Mouse (Mus musculus) left cerebral cortex, adult 2 months (tissue): ENCODE data around the gene Il1rapl2. TPM values are rescaled to one million over a fixed set of nuclear protein-coding genes. Genes with fewer than 3 reads are reported as not detected.

Experiments
- DNase-seq, 2 experiments: peaks; one replicate each; pipeline ENCODE4 v3.0.0; 2021 to 2022; ENCODE audit warnings: low spot score in 2 of 2, mixed read lengths in 1 of 2; ENCODE audit errors: extremely low spot score in 1 of 2
- H3K27ac ChIP-seq: fragments of 200-600 bp; 2 replicates; pipeline ENCODE4 v1.8.1; 2022
- H3K4me3 ChIP-seq: fragments of 200-600 bp; 2 replicates; pipeline ENCODE4 v1.8.1; 2022
- CTCF ChIP-seq: fragments of 200-600 bp; IDR thresholded peaks from 2 replicates; pipeline ENCODE4 v1.8.1; 2022; ENCODE audit warnings: antibody characterized with exemption, mild to moderate bottlenecking, moderate library complexity
- intact Hi-C: fragments of 180-260 bp; cut with DNase I; formaldehyde crosslinking; loops from one replicate; pipeline ENCODE4 v1.15.1; 2025
- long read RNA-seq, 2 experiments: library from polyadenylated mRNA; stranded (forward); transcript quantifications; one replicate each; pipeline ENCODE4 v2.0.0; 2021; ENCODE audit warnings: borderline mapping rate in 2 of 2
- total RNA-seq, 2 experiments: library from RNA; stranded (reverse); gene quantifications; 2 replicates each; pipeline ENCODE4 v1.2.3; 2021

Gene Il1rapl2
- 1 to 10 TPM; 6.2 to 7.2 TPM for total RNA-seq
- long read RNA-seq, experiment 1, partial matches to known transcripts = 0 of 1 reads
- long read RNA-seq, experiment 1, other reads (novel, unspliced or antisense) = 1 of 1 reads
- long read RNA-seq, experiment 2 = 0 reads

- no peak within 1 kb of the TSS for H3K27ac ChIP-seq
- H3K4me3 ChIP-seq = peak within 1 kb of the TSS; percentile 40
- intact Hi-C loops = loop anchor here (5.0 kb wide), 1 partner anchor 602 kb away; no protein-coding TSS in a partner anchor
- peak; percentile 18 to 25 for DNase-seq
- peak; percentile 23 for TF ChIP-seq CTCF
These were observed at the start of gene Il1rapl2 for GRCm38 (mm10) chrX:137570321-137571195. Gene Il1rapl2, plus strand, starts transcription at chrX:137570608.

DNA sequence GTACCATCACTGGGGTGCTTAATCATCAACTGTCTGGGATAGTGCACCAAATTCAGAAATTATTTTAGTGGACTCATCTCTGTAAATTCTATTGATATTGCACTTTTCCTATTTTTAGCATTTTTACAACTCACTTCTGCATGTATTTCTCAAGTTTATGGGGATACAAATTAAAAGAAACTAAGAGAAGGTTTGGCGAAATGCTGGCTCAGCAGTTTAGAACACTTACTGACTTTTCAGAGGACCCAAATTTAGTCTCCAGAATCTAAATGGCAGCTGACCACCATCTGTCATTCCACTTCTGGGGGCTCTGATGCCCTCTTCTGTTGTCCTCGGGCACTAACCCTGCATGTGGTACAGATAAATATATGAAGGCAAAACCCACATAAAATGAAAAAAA lies 22.1 kb upstream of the Il1rapl2 start:
- no peak overlapping the region for H3K27ac ChIP-seq
- no peak for DNase-seq
- intact Hi-C loops = no loop called here
- H3K4me3 ChIP-seq = no peak overlapping the region
- no peak for TF ChIP-seq CTCF

- peak overlapping the region; percentile 23 for H3K4me3 ChIP-seq
- TF ChIP-seq CTCF = no peak
- DNase-seq = no peak
- no peak overlapping the region for H3K27ac ChIP-seq
- intact Hi-C loops = loop anchor here (5.0 kb wide), 1 partner anchor 603 kb away; no protein-coding TSS in a partner anchor
These were observed 778 bp upstream of the Il1rapl2 start for GRCm38 (mm10) chrX:137569472-137570188.

- TF ChIP-seq CTCF = no peak
- DNase-seq = no peak
- Histone ChIP-seq H3K4me3 (no peak overlapping the region), H3K27ac (no peak overlapping the region)
- intact Hi-C loops = no loop called here
These were observed 12.2 kb downstream of the Il1rapl2 start for GRCm38 (mm10) chrX:137582656-137583055.

DNA sequence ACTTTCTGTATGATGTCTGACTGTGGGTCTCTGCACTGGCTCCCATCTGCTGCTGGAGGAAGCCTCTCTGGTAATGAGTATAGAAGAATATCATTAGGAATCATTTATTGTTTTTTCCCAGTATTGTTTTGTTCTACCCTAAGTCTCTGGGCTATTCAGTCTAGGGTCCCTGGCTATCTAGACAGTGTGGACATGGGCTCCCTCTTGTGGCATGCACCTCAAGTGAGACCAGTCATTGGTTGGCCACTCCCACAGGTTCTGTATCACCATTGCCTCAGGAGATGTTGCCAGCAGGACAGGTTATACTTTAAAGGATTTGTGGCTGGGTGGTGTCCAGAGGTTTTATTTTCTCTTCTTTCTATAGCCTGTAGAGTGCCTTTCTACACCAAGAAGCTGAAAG lies 50.3 kb downstream of the Il1rapl2 start:
- DNase-seq = no peak
- TF ChIP-seq CTCF = no peak; the same call in 1 of the 2 replicates
- H3K4me3 ChIP-seq = no peak overlapping the region
- intact Hi-C loops = no loop called here
- H3K27ac ChIP-seq = no peak overlapping the region

GRCm38 (mm10) chrX:137667011-137667410 lies 96.6 kb downstream of the Il1rapl2 start:
- Histone ChIP-seq H3K27ac (no peak overlapping the region), H3K4me3 (no peak overlapping the region)
- peak in 1 of 2 experiments; percentile 6 for DNase-seq
- peak; percentile 63 for TF ChIP-seq CTCF
- intact Hi-C loops = loop anchor here (1.0 kb wide), 1 partner anchor 503 kb away; no protein-coding TSS in a partner anchor

DNA sequence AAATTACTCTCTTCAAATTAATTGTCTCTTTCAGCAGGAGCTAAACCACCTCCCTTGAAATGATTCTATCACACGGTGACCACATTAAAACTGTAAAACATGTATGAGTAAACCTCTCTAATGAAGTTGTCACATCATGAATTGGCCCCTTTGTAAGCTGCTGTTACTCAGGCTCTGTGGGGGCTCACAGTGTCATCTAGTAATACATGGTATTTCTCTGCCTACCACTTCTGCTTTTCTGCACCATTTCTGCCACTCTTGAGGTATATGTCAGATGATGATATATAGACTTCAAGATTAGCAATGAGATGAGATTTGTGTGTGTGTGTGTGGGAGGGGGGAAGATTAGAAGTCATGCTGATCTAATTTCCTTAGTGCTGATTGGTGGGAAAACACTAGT lies 117.6 kb downstream of the Il1rapl2 start:
- TF ChIP-seq CTCF = no peak
- no peak for DNase-seq
- no peak overlapping the region for H3K4me3 ChIP-seq
- intact Hi-C loops = no loop called here
- no peak overlapping the region for H3K27ac ChIP-seq

DNA sequence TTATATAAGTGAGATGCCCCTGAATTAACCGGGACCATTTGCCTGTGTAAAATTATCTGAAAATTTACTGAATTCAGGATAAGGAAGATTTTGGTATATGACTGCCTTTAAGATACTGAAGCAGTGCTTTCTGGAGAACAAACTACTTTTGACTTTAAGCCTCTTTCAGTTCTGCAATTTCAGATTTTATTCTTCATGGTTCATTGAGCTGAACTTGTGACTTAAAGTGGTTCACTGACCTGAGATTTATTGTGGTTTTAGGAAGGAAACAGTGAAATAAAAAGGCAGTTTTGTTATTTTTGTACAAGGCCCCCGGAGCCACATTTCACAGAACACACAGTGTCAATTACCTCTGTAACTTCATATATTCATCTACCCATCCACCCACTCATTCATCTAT lies 129.6 kb downstream of the Il1rapl2 start:
- no peak for DNase-seq
- TF ChIP-seq CTCF = no peak
- H3K4me3 ChIP-seq = no peak overlapping the region
- intact Hi-C loops = no loop called here
- no peak overlapping the region for H3K27ac ChIP-seq

GRCm38 (mm10) chrX:137755537-137755936 lies 185.1 kb downstream of the Il1rapl2 start:
- TF ChIP-seq CTCF = no peak

GRCm38 (mm10) chrX:137805484-137806200 lies 235.2 kb downstream of the Il1rapl2 start:
- no peak for DNase-seq
- no peak overlapping the region for H3K4me3 ChIP-seq
- intact Hi-C loops = no loop called here
- no peak for TF ChIP-seq CTCF
- H3K27ac ChIP-seq = no peak overlapping the region

More at GRCm38 (mm10) chrX:137755537-137755936, 185.1 kb downstream of the Il1rapl2 start:
- no peak overlapping the region for H3K27ac ChIP-seq
- no peak for DNase-seq
- intact Hi-C loops = no loop called here
- no peak overlapping the region for H3K4me3 ChIP-seq

DNA sequence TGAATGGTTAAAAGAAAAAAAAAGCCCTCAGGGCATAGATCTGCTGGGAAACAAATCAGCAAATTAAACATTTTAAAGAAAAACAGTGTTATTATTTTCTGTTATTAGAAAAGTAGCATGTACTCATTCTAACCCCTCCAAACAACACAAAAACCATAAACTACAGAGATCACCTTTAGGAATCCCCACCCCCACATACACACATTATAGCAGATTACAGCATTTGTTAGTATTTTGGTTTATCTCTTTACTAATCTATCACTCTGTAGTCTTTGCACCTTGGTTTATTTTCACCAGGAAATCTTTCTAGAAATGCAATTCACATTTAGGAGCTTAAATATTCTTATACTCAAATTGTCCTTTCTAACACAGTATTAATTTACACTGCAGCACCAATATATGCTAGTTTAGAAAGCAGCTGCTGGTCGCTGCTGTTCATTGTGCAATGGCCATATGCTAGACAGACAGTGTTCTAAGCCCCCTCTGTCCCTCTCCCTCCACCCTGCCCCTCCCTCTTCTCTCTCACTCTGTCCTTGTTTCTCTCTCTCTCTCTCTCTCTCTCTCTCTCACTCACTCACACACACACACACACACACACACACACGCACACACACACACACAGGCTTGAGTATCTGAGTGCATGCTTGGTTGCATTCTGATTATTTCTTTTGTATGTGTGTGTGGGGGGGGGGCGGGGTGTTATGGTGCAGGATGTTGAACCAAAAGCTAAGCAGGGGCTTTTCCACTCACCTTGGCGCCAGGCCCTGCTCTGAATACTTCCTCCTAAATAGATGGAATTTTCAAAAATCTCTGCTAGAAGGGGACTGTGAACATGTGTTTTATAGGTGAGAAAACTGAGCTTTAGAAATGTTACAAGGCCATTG lies 236.1 kb downstream of the Il1rapl2 start:
- H3K27ac ChIP-seq = no peak overlapping the region
- TF ChIP-seq CTCF = no peak
- intact Hi-C loops = no loop called here
- no peak overlapping the region for H3K4me3 ChIP-seq
- DNase-seq = no peak
